Mouse (Mus musculus) MEL (cell line): Measurements from ENCODE around the gene Shbg. TPM values are rescaled to one million over a fixed set of nuclear protein-coding genes. Genes with fewer than 3 reads are reported as not detected.
A peak's percentile ranks its signal among the peaks of the same experiment; 100 is the strongest.
"Not testable (repeated sequence)": the region's sequence is repeated elsewhere in the genome, so short reads cannot be mapped to it uniquely, and the experiment has no call there.

Experiments
- DNase-seq: peaks from one replicate; pipeline ENCODE4 v3.0.0; 2011; ENCODE audit warnings: low read depth, low spot score
- H3K27ac ChIP-seq: 2 replicates; pipeline ENCODE4 v1.5.1; 2012; ENCODE audit warnings: low read depth, mild to moderate bottlenecking, control low read depth, low read length, moderate library complexity; ENCODE audit not compliant: control insufficient read depth
- H3K27me3 ChIP-seq, 2 experiments: fragments of 150-350 bp in 1 of 2; sonication (generic) in 1 of 2; 2 replicates each; pipeline ENCODE4 v1.6.1; 2012; ENCODE audit warnings: low read length in 2 of 2, mild to moderate bottlenecking in 2 of 2, improper control_type of control experiment in 1 of 2, moderate library complexity in 1 of 2; ENCODE audit not compliant: insufficient read depth in 2 of 2, control insufficient read depth in 1 of 2
- H3K36me3 ChIP-seq, 2 experiments: 2 replicates each; pipeline ENCODE4 v1.6.1; 2012 to 2014; ENCODE audit warnings: low read length in 2 of 2, improper control_type of control experiment in 1 of 2, inconsistent platforms in 1 of 2, mild to moderate bottlenecking in 1 of 2; ENCODE audit not compliant: insufficient read depth in 2 of 2, control insufficient read depth in 1 of 2
- H3K4me1 ChIP-seq, 2 experiments: fragments of 150-350 bp in 1 of 2; sonication (generic) in 1 of 2; 2 replicates each; pipeline ENCODE4 v1.6.1; 2012; ENCODE audit warnings: low read length in 2 of 2, improper control_type of control experiment in 1 of 2, mild to moderate bottlenecking in 1 of 2; ENCODE audit not compliant: insufficient read depth in 2 of 2, control insufficient read depth in 1 of 2
- H3K4me3 ChIP-seq, 2 experiments: fragments of 150-350 bp in 1 of 2; sonication (generic) in 1 of 2; 2 replicates each; pipeline ENCODE4 v1.5.1; 2012; ENCODE audit warnings: low read depth in 2 of 2, low read length in 2 of 2, mild to moderate bottlenecking in 2 of 2, moderate library complexity in 2 of 2, control low read depth in 1 of 2, improper control_type of control experiment in 1 of 2; ENCODE audit not compliant: control insufficient read depth in 1 of 2, insufficient read depth in 1 of 2
- H3K79me2 ChIP-seq: 2 replicates; pipeline ENCODE4 v1.6.1; 2012; ENCODE audit warnings: mild to moderate bottlenecking, low read length, moderate library complexity; ENCODE audit not compliant: control insufficient read depth, poor library complexity, insufficient read depth
- H3K9ac ChIP-seq: 2 replicates; pipeline ENCODE4 v1.6.1; 2012; ENCODE audit warnings: low read depth, mild to moderate bottlenecking, control low read depth, low read length, moderate library complexity; ENCODE audit not compliant: control insufficient read depth, poor library complexity, severe bottlenecking
- H3K9me3 ChIP-seq: fragments of 150-350 bp; sonication (generic); replicated peaks from 2 replicates; pipeline ENCODE4 v1.6.1; 2012; ENCODE audit warnings: mild to moderate bottlenecking, low read length, improper control_type of control experiment, moderate library complexity; ENCODE audit not compliant: insufficient read depth
- BHLHE40 ChIP-seq: IDR thresholded peaks from 2 replicates; pipeline ENCODE4 v1.6.1; 2012; ENCODE audit warnings: low read depth, mild to moderate bottlenecking, inconsistent platforms, low read length, improper control_type of control experiment, borderline replicate concordance
- CTCF ChIP-seq, 3 experiments: IDR thresholded peaks in 2 of 3; conservative IDR thresholded peaks in 1 of 3; 2 replicates each; pipeline ENCODE4 v1.5.1; 2011 to 2012; ENCODE audit warnings: low read length in 3 of 3, low read depth in 2 of 3, mild to moderate bottlenecking in 2 of 3, improper control_type of control experiment in 1 of 3, inconsistent platforms in 1 of 3, mixed read lengths in 1 of 3, moderate library complexity in 1 of 3; ENCODE audit not compliant: control insufficient read depth in 1 of 3, insufficient read depth in 1 of 3, poor library complexity in 1 of 3, severe bottlenecking in 1 of 3
- GABPA ChIP-seq: IDR thresholded peaks from 2 replicates; pipeline ENCODE4 v1.6.1; 2012; ENCODE audit warnings: low read depth, mild to moderate bottlenecking, inconsistent platforms, low read length, improper control_type of control experiment, moderate library complexity
- HCFC1 ChIP-seq: IDR thresholded peaks from 2 replicates; pipeline ENCODE4 v1.6.1; 2012; ENCODE audit warnings: low read depth, mild to moderate bottlenecking, inconsistent platforms, low read length, improper control_type of control experiment, moderate library complexity
- JUND ChIP-seq: IDR thresholded peaks from 2 replicates; pipeline ENCODE4 v1.6.1; 2011; ENCODE audit warnings: low read depth, mild to moderate bottlenecking, improper control_type of control experiment, low read length
- MAFK ChIP-seq: IDR thresholded peaks from 2 replicates; pipeline ENCODE4 v1.6.1; 2011; ENCODE audit warnings: low read depth, mild to moderate bottlenecking, low read length, improper control_type of control experiment, borderline replicate concordance
- MAZ ChIP-seq: IDR thresholded peaks from 2 replicates; pipeline ENCODE4 v1.6.1; 2012; ENCODE audit warnings: low read depth, mild to moderate bottlenecking, inconsistent platforms, low read length, improper control_type of control experiment
- MYC ChIP-seq: IDR thresholded peaks from 2 replicates; pipeline ENCODE4 v1.6.1; 2011; ENCODE audit warnings: low read depth, mild to moderate bottlenecking, low read length, improper control_type of control experiment, moderate library complexity
- NELFE ChIP-seq: IDR thresholded peaks from 2 replicates; pipeline ENCODE4 v1.6.1; 2011; ENCODE audit warnings: low read depth, low read length, improper control_type of control experiment
- NRF1 ChIP-seq: IDR thresholded peaks from 2 replicates; pipeline ENCODE4 v1.6.1; 2014; ENCODE audit warnings: low read depth, mild to moderate bottlenecking, inconsistent platforms, low read length, improper control_type of control experiment, moderate library complexity; ENCODE audit not compliant: poor library complexity, insufficient read depth, severe bottlenecking
- POLR2AphosphoS5 ChIP-seq: IDR thresholded peaks from 2 replicates; pipeline ENCODE4 v1.6.1; 2012; ENCODE audit warnings: low read depth, borderline replicate concordance, mild to moderate bottlenecking, inconsistent platforms, low read length, moderate library complexity, mixed read lengths
- RAD21 ChIP-seq: IDR thresholded peaks from 2 replicates; pipeline ENCODE4 v1.6.1; 2011; ENCODE audit warnings: mild to moderate bottlenecking, low read depth, low read length, improper control_type of control experiment
- SIN3A ChIP-seq: IDR thresholded peaks from 2 replicates; pipeline ENCODE4 v1.6.1; 2012; ENCODE audit warnings: low read length, improper control_type of control experiment, inconsistent platforms
- SMC3 ChIP-seq: IDR thresholded peaks from 2 replicates; pipeline ENCODE4 v1.6.1; 2011; ENCODE audit warnings: low read depth, low read length, improper control_type of control experiment
- TCF12 ChIP-seq: IDR thresholded peaks from 2 replicates; pipeline ENCODE4 v1.6.1; 2014; ENCODE audit warnings: low read depth, mild to moderate bottlenecking, inconsistent platforms, low read length, improper control_type of control experiment, moderate library complexity
- ZC3H11A ChIP-seq: IDR thresholded peaks from 2 replicates; pipeline ENCODE4 v1.6.1; 2012; ENCODE audit warnings: low read depth, mild to moderate bottlenecking, inconsistent platforms, low read length, improper control_type of control experiment
- ZKSCAN1 ChIP-seq: IDR thresholded peaks from 2 replicates; pipeline ENCODE4 v1.6.1; 2012; ENCODE audit warnings: low read depth, mild to moderate bottlenecking, inconsistent platforms, low read length, improper control_type of control experiment, moderate library complexity
- ZNF384 ChIP-seq: IDR thresholded peaks from 2 replicates; pipeline ENCODE4 v1.6.1; 2012; ENCODE audit warnings: low read depth, mild to moderate bottlenecking, inconsistent platforms, low read length, improper control_type of control experiment
- polyA plus RNA-seq, 2 experiments: library from polyadenylated mRNA; stranded (reverse) in 1 of 2; unstranded in 1 of 2; fragments of >175 nt in 1 of 2; fragments of >200 nt in 1 of 2; gene quantifications; 2 replicates each; pipeline versions ENCODE4 v1.2.1 to v1.2.4; 2012; ENCODE audit warnings: low replicate concordance in 2 of 2, low read depth in 1 of 2; ENCODE audit not compliant: insufficient read length in 2 of 2, insufficient read depth in 1 of 2, missing spikeins in 1 of 2
- total RNA-seq: library from RNA; depleted of rRNA; stranded (reverse); fragments of 300-350 nt; gene quantifications from 2 replicates; pipeline ENCODE4 v1.2.3, GENCODE M21; 2012

The Shbg gene
- total and polyA plus RNA-seq, 3 experiments = not detected

- Histone ChIP-seq H3K4me3 (peak overlapping the region in 1 of 2 experiments; percentile 12; a peak in 2 of 4 replicates), H3K36me3 (peaks cover 0 to 8% of the 10 kb centered on the region in 2 experiments; a peak in 2 of 4 replicates), H3K27ac (no peak overlapping the region), H3K4me1 (peaks cover 3 to 11% of the 10 kb centered on the region in 2 experiments; a peak in 3 of 4 replicates), H3K9ac (0 out of 2 replicates have a peak overlapping the region, but pooled peaks have one; percentile 23), H3K27me3 (no peaks in the 10 kb centered on the region), H3K79me2 (peaks cover 5% of the 10 kb centered on the region), H3K9me3 (no peaks in the 10 kb centered on the region)
- no peak for TF ChIP-seq MAFK
- TF ChIP-seq NRF1 = 0 out of 2 replicates have a peak, but pooled peaks have one; percentile 9
- TF ChIP-seq HCFC1 = 0 out of 2 replicates have a peak, but pooled peaks have one; percentile 28
- TF ChIP-seq CTCF (IDR thresholded peaks at IDR 0.05 in 2 of 3, conservative IDR thresholded peaks at IDR 0.05 in 1 of 3; ENCODE audit: control insufficient read depth in 1 of 3, insufficient read depth in 1 of 3, low read depth in 2 of 3, low read length in 3 of 3, poor library complexity in 1 of 3, severe bottlenecking in 1 of 3) = peak; percentile 94 to 97 (median 97)
- TF ChIP-seq SIN3A = peak; percentile 69
- 0 out of 2 replicates have a peak, but pooled peaks have one; percentile 14 for TF ChIP-seq BHLHE40
- no peak for TF ChIP-seq ZKSCAN1
- TF ChIP-seq JUND = no peak
- TF ChIP-seq ZC3H11A = peak; percentile 42; the same call in 1 of the 2 replicates
- TF ChIP-seq MYC = 0 out of 2 replicates have a peak, but pooled peaks have one; percentile 41
- TF ChIP-seq ZNF384 = 0 out of 2 replicates have a peak, but pooled peaks have one; percentile 40
- TF ChIP-seq SMC3 = peak; percentile 72
- TF ChIP-seq NELFE = 0 out of 2 replicates have a peak, but pooled peaks have one; percentile 20
- 0 out of 2 replicates have a peak, but pooled peaks have one; percentile 14 for TF ChIP-seq TCF12
- TF ChIP-seq POLR2AphosphoS5 = no peak
- peak; percentile 36; the same call in 1 of the 2 replicates for TF ChIP-seq MAZ
- TF ChIP-seq RAD21 = peak; percentile 55
- no peak for TF ChIP-seq GABPA
- peak; percentile 90 for DNase-seq
These were observed 10.6 kb upstream of the Shbg start for GRCm38 (mm10) chr11:69628286-69628685.

GRCm38 (mm10) chr11:69624339-69624738, 6.6 kb upstream of the Shbg start:
- H3K79me2 ChIP-seq, DNase-seq, H3K36me3 ChIP-seq, H3K9ac ChIP-seq, H3K4me3 ChIP-seq, H3K27me3 ChIP-seq, H3K27ac ChIP-seq, H3K9me3 ChIP-seq: not testable (repeated sequence)
- 0 out of 2 replicates have a peak, but pooled peaks have one; percentile 20 for TF ChIP-seq ZNF384
- peaks cover 6 to 12% of the 10 kb centered on the region in 2 experiments for H3K4me1 ChIP-seq
